Mouse (Mus musculus): ENCODE measurements at regions not wholly inside any gene's neighbourhood (a gene's known extent, or its start where the extent isn't known, plus 50 kb on each side); places are given as distances from the start of the nearest gene placed in this dataset.

DNA sequence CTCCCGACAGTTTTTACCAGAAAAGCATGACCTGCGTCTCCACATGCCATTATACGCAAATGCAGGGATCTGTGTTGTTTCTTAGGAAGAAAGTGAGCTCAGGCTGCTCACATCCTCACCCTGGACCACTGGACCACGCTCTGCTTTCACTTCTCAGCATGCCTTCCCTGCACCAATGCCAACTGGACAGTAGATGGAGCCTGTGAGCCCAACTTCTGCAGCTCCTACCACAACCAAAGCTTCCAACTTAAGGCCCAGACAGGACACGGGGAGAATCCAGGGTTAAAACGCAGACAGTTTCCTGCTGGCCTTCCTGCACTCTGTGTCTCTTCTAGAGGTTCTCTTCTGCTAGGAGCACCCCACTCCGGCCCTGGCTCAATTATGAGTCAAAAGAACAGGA, 90.3 kb downstream of the Kcnh2 start:
- TF ChIP-seq GATA1 (IDR thresholded peaks at IDR 0.05; ENCODE audit: borderline replicate concordance, low read length) (no peak), FLI1 (IDR thresholded peaks at IDR 0.05; ENCODE audit: low read length) (no peak)
